ENCODE assay signal across 25 mouse cellular contexts in the genomic region with DNA sequence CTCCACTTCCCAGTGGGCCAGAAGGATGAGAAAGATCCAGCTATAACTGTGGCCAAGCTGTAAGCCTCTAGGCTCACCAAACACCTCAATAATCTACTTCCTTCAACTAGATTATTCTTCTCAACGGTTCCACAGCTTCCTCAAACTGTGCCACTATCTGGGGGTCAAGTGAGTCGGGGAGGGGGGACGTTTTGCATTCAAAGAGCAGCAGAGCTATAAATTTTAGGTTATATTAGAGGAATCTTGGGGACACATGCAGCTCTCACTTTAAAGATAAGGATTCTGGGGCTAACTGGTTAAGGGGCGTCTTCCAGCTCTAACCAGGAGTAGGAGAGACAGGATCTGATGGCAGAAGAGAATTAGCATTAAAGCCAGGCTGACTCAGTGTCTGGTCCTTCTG. TPM values are rescaled to one million over a fixed set of nuclear protein-coding genes. Genes with fewer than 3 reads are reported as not detected.
DNase-seq lines count a peak whose midpoint lies in the region; ATAC-seq and TF ChIP-seq lines count a peak whose summit lies in the region.
"Had no signal": no experiment of that assay in that cellular context is flagged by ENCODE, and none has a peak within 500 bp of the region (broad histone marks: within the 10 kb centered on the region; RNA-seq: fewer than 3 reads in every experiment).

No protein-coding gene starts in this region.

- H3K9ac ChIP-seq in MEL (ENCODE audit: control insufficient read depth, low read depth, low read length, poor library complexity, severe bottlenecking) = peak overlapping the region; percentile 47
- H3K9ac ChIP-seq: embryonic facial prominence, embryonic 12.5 days; forebrain, embryonic 13.5 days; forebrain, embryonic 15.5 days; forebrain, postnatal 0 days had no signal

- H3K27me3 ChIP-seq in MEL (ENCODE audit: control insufficient read depth in 1 of 2, insufficient read depth in 2 of 2, low read length in 2 of 2) = no peaks in the 10 kb centered on the region
- H3K27me3 ChIP-seq: CH12.LX; embryonic facial prominence, embryonic 12.5 days; forebrain, embryonic 13.5 days; forebrain, embryonic 15.5 days had no signal

- no peaks in the 10 kb centered on the region for H3K79me2 ChIP-seq in MEL (ENCODE audit: control insufficient read depth, insufficient read depth, low read length, poor library complexity)

- peak overlapping the region; percentile 89 for H3K27ac ChIP-seq in MEL (ENCODE audit: control insufficient read depth, low read depth, low read length)
- H3K27ac ChIP-seq: embryonic facial prominence, embryonic 10.5 days; embryonic facial prominence, embryonic 12.5 days; forebrain, embryonic 13.5 days; forebrain, embryonic 15.5 days had no signal

- peak; percentile 90 for DNase-seq in MEL (ENCODE audit: low read depth, low spot score)
- DNase-seq in embryo, embryonic 9.5 days (ENCODE audit: extremely low spot score) = no peak
- DNase-seq in adrenal gland, adult (ENCODE audit: inconsistent age in 2 of 2, low spot score in 1 of 2) = no peak
- DNase-seq: adrenal gland, adult 2 months; adrenal gland, postnatal 10 days; adrenal gland, postnatal 25 days; B cell, adult 2 months; cerebellum, adult 11 months; cerebellum, adult 18-20 months; cerebellum, adult 8-10 months; cerebellum, postnatal 10 days; cerebellum, postnatal 25 days; embryo, embryonic 11 days; forebrain, postnatal 0 days had no signal

- ATAC-seq in common myeloid progenitor, adult 5-6 weeks (replicated peaks; ENCODE audit: low read depth, poor library complexity, severe bottlenecking) = peak; percentile 89
- peak; percentile 50 for ATAC-seq in megakaryocyte-erythroid progenitor cell, adult 5-6 weeks (replicated peaks; ENCODE audit: low FRiP score, low TSS enrichment, poor library complexity, severe bottlenecking)
- ATAC-seq: activated CD4-positive, CD25-positive, alpha-beta regulatory T cell, adult 4 months; CD4-positive, CD25-positive, alpha-beta regulatory T cell, adult 4 months; forebrain, embryonic 13.5 days; forebrain, embryonic 15.5 days; forebrain, postnatal 0 days; Patski had no signal

- TF ChIP-seq POLR2A in MEL (IDR thresholded peaks at IDR 0.05; ENCODE audit: control insufficient read depth in 1 of 2, insufficient read depth in 1 of 2, low read depth in 1 of 2, low read length in 2 of 2, poor library complexity in 1 of 2) = peak in 1 of 2 experiments; percentile 48; a peak in 1 of 4 replicates

- H3K4me1 ChIP-seq in MEL (ENCODE audit: control insufficient read depth in 1 of 2, insufficient read depth in 2 of 2, low read length in 2 of 2) = peaks cover 7 to 8% of the 10 kb centered on the region in 2 experiments
- H3K4me1 ChIP-seq: embryonic facial prominence, embryonic 10.5 days; embryonic facial prominence, embryonic 12.5 days; forebrain, embryonic 13.5 days; forebrain, embryonic 15.5 days had no signal

- H3K9me3 ChIP-seq in MEL (replicated peaks; ENCODE audit: insufficient read depth, low read length) = no peaks in the 10 kb centered on the region
- H3K9me3 ChIP-seq: embryonic facial prominence, embryonic 10.5 days; embryonic facial prominence, embryonic 12.5 days; forebrain, embryonic 13.5 days; forebrain, embryonic 15.5 days; G1E had no signal

- peak; percentile 89 to 96 for TF ChIP-seq EP300 in MEL (IDR thresholded peaks at IDR 0.05; ENCODE audit: low read depth in 1 of 2, low read length in 2 of 2)

- H3K4me3 ChIP-seq in MEL (ENCODE audit: control insufficient read depth in 1 of 2, insufficient read depth in 1 of 2, low read depth in 2 of 2, low read length in 2 of 2) = peak overlapping the region; percentile 2 to 24; a peak in 2 of 4 replicates
- H3K4me3 ChIP-seq: embryonic facial prominence, embryonic 10.5 days; embryonic facial prominence, embryonic 12.5 days; forebrain, embryonic 13.5 days; forebrain, embryonic 15.5 days had no signal

- peaks cover 0 to 14% of the 10 kb centered on the region in 2 experiments; a peak in 2 of 4 replicates for H3K36me3 ChIP-seq in MEL (ENCODE audit: control insufficient read depth in 1 of 2, insufficient read depth in 2 of 2, low read length in 2 of 2)
- H3K36me3 ChIP-seq: embryonic facial prominence, embryonic 10.5 days; embryonic facial prominence, embryonic 12.5 days; forebrain, embryonic 15.5 days; G1E had no signal

- TF ChIP-seq RAD21 in MEL (IDR thresholded peaks at IDR 0.05; ENCODE audit: low read depth, low read length) = no peak

- TF ChIP-seq CTCF in MEL (IDR thresholded peaks at IDR 0.05 in 2 of 3, conservative IDR thresholded peaks at IDR 0.05 in 1 of 3; ENCODE audit: control insufficient read depth in 1 of 3, insufficient read depth in 1 of 3, low read depth in 2 of 3, low read length in 3 of 3, poor library complexity in 1 of 3, severe bottlenecking in 1 of 3) = no peak

TF ChIP-seq in MEL, 35 proteins besides CTCF, POLR2A, EP300 and RAD21:
- no peak for TF ChIP-seq MAX (IDR thresholded peaks at IDR 0.05; ENCODE audit: low read length)
- no peak for TF ChIP-seq E2F4 (IDR thresholded peaks at IDR 0.05; ENCODE audit: borderline replicate concordance, low read depth, low read length)
- no peak for TF ChIP-seq MEF2A (IDR thresholded peaks at IDR 0.05; ENCODE audit: extremely low read depth, insufficient replicate concordance, low read depth, low read length, poor library complexity, severe bottlenecking)
- TF ChIP-seq RCOR1 (IDR thresholded peaks at IDR 0.05; ENCODE audit: low read depth, low read length) = peak; percentile 54
- peak; percentile 87 for TF ChIP-seq MAZ (IDR thresholded peaks at IDR 0.05; ENCODE audit: low read depth, low read length)
- no peak for TF ChIP-seq NRF1 (IDR thresholded peaks at IDR 0.05; ENCODE audit: insufficient read depth, low read depth, low read length, poor library complexity, severe bottlenecking)
- TF ChIP-seq CHD2 (IDR thresholded peaks at IDR 0.05; ENCODE audit: low read length) = no peak; the same call in 1 of the 2 replicates
- TF ChIP-seq NELFE (IDR thresholded peaks at IDR 0.05; ENCODE audit: low read depth, low read length) = peak; percentile 33; the same call in 1 of the 2 replicates
- no peak for TF ChIP-seq USF1 (IDR thresholded peaks at IDR 0.05; ENCODE audit: low read depth, low read length)
- TF ChIP-seq POLR2AphosphoS2 (IDR thresholded peaks at IDR 0.05; ENCODE audit: low read length) = no peak
- peak; percentile 66 for TF ChIP-seq SIN3A (IDR thresholded peaks at IDR 0.05; ENCODE audit: low read length)
- TF ChIP-seq MYC (IDR thresholded peaks at IDR 0.05; ENCODE audit: low read depth, low read length) = peak; percentile 52; the same call in 1 of the 2 replicates
- TF ChIP-seq TAL1 (IDR thresholded peaks at IDR 0.05; ENCODE audit: low read length) = peak; percentile 32; the same call in 1 of the 2 replicates
- TF ChIP-seq USF2 (IDR thresholded peaks at IDR 0.05; ENCODE audit: borderline replicate concordance in 1 of 2, insufficient read depth in 1 of 2, low read depth in 1 of 2, low read length in 2 of 2) = no peak
- TF ChIP-seq POLR2AphosphoS5 (IDR thresholded peaks at IDR 0.05; ENCODE audit: borderline replicate concordance, low read depth, low read length) = no peak
- TF ChIP-seq MYB (IDR thresholded peaks at IDR 0.05; ENCODE audit: low read depth, low read length) = peak; percentile 87
- TF ChIP-seq GABPA (IDR thresholded peaks at IDR 0.05; ENCODE audit: low read depth, low read length) = no peak
- TF ChIP-seq ETS1 (IDR thresholded peaks at IDR 0.05; ENCODE audit: low read depth, low read length) = peak; percentile 49; the same call in 1 of the 2 replicates
- TF ChIP-seq SMC3 (IDR thresholded peaks at IDR 0.05; ENCODE audit: low read depth, low read length) = no peak
- TF ChIP-seq UBTF (IDR thresholded peaks at IDR 0.05; ENCODE audit: borderline replicate concordance, insufficient read depth, low read depth, low read length) = no peak
- peak; percentile 81 for TF ChIP-seq TCF12 (IDR thresholded peaks at IDR 0.05; ENCODE audit: low read depth, low read length)
- no peak for TF ChIP-seq MXI1 (IDR thresholded peaks at IDR 0.05; ENCODE audit: low read depth, low read length)
- no peak for TF ChIP-seq ZC3H11A (IDR thresholded peaks at IDR 0.05; ENCODE audit: low read depth, low read length)
- TF ChIP-seq JUND (IDR thresholded peaks at IDR 0.05; ENCODE audit: low read depth, low read length) = no peak
- peak; percentile 89 for TF ChIP-seq GATA1 (IDR thresholded peaks at IDR 0.05; ENCODE audit: low read depth, low read length)
- TF ChIP-seq TBP (IDR thresholded peaks at IDR 0.05; ENCODE audit: low read depth, low read length) = peak; percentile 55
- no peak for TF ChIP-seq ELF1 (IDR thresholded peaks at IDR 0.05; ENCODE audit: low read depth, low read length)

RNA-seq across cellular contexts. Expression of a gene that starts 15.6 kb away (rescaled TPM):
- not detected in 2 replicates for total RNA-seq in MEL (2012; rRNA removed)
- not detected for polyA plus RNA-seq in MEL (2012; ENCODE audit: insufficient read depth in 1 of 2, insufficient read length in 2 of 2, low read depth in 1 of 2, low replicate concordance in 2 of 2, missing spikeins in 1 of 2)
- not detected in 2 replicates for total RNA-seq in common myeloid progenitor, adult 5-6 weeks (2017)
- total RNA-seq in megakaryocyte-erythroid progenitor cell, adult 5-6 weeks (2014; fragmentation: Nextera tagmentation) = not detected in 2 replicates
- total RNA-seq in megakaryocyte-erythroid progenitor cell, adult 5-6 weeks (2017) = not detected in 2 replicates
- total RNA-seq: CH12.LX had no signal
- polyA plus RNA-seq: G1E had no signal

RNA-seq across cellular contexts. Expression of a gene that starts 38.6 kb away (rescaled TPM):
- 131 and 156 TPM in 2 replicates for total RNA-seq in MEL (2012; rRNA removed)
- 100 to 1,000 TPM; 130 to 468 TPM for polyA plus RNA-seq in MEL (2012; ENCODE audit: insufficient read depth in 1 of 2, insufficient read length in 2 of 2, low read depth in 1 of 2, low replicate concordance in 2 of 2, missing spikeins in 1 of 2)
- total RNA-seq in common myeloid progenitor, adult 5-6 weeks (2017) = 119 and 120 TPM in 2 replicates
- total RNA-seq in megakaryocyte-erythroid progenitor cell, adult 5-6 weeks (2014; fragmentation: Nextera tagmentation) = 69.9 and 127 TPM in 2 replicates
- 129 and 130 TPM in 2 replicates for total RNA-seq in megakaryocyte-erythroid progenitor cell, adult 5-6 weeks (2017)
